Mouse (Mus musculus) stomach, postnatal 0 days (tissue): ENCODE results near the gene Pknox2. TPM values are rescaled to one million over a fixed set of nuclear protein-coding genes. Genes with fewer than 3 reads are reported as not detected.
A peak's percentile ranks its signal among the peaks of the same experiment; 100 is the strongest.

Experiments used
- ATAC-seq: fragments of 200-750 bp; cut with Nextera tagmentation; 2 replicates; pipeline ENCODE4 v1.8.0; 2017; ENCODE audit not compliant: low FRiP score, low TSS enrichment
- DNase-seq: peaks from one replicate; pipeline ENCODE4 v3.0.0-alpha.2; 2016; ENCODE audit warnings: low spot score
- H3K27ac ChIP-seq: fragments of 300-500 bp; sonication (generic); replicated peaks from 2 replicates; pipeline ENCODE4 v1.5.1; 2014; ENCODE audit warnings: mild to moderate bottlenecking, control low read depth
- H3K27me3 ChIP-seq: fragments of 300-500 bp; sonication (generic); 2 replicates; pipeline ENCODE4 v1.6.1; 2014; ENCODE audit warnings: low read length; ENCODE audit not compliant: control insufficient read depth, insufficient read depth
- H3K36me3 ChIP-seq: fragments of 300-500 bp; sonication (generic); 2 replicates; pipeline ENCODE4 v1.6.1; 2014; ENCODE audit warnings: low read length, mixed read lengths; ENCODE audit not compliant: control insufficient read depth, insufficient read depth
- H3K4me1 ChIP-seq: fragments of 300-500 bp; sonication (generic); replicated peaks from 2 replicates; pipeline ENCODE4 v1.6.1; 2014; ENCODE audit warnings: antibody characterized with exemption; ENCODE audit not compliant: control insufficient read depth, insufficient read depth
- H3K4me2 ChIP-seq: fragments of 300-500 bp; sonication (generic); replicated peaks from 2 replicates; pipeline ENCODE4 v1.6.1; 2014; ENCODE audit warnings: low read depth, mild to moderate bottlenecking, control low read depth, moderate library complexity
- H3K4me3 ChIP-seq: fragments of 300-500 bp; sonication (generic); 2 replicates; pipeline ENCODE4 v1.5.1; 2014; ENCODE audit warnings: low read depth, low read length, control low read depth
- H3K9ac ChIP-seq: fragments of 300-500 bp; sonication (generic); 2 replicates; pipeline ENCODE4 v1.6.1; 2014; ENCODE audit warnings: mild to moderate bottlenecking, low read length, control low read depth, mixed read lengths
- H3K9me3 ChIP-seq: fragments of 300-500 bp; sonication (generic); 2 replicates; pipeline ENCODE4 v1.6.1; 2016; ENCODE audit warnings: low read length; ENCODE audit not compliant: control insufficient read depth
- CTCF ChIP-seq: IDR thresholded peaks from 2 replicates; pipeline ENCODE4 v1.5.1; 2016; ENCODE audit warnings: antibody characterized with exemption, low read depth, mild to moderate bottlenecking, moderate library complexity
- EP300 ChIP-seq: optimal IDR thresholded peaks from 2 replicates; pipeline ENCODE3; 2016; ENCODE audit warnings: antibody characterized with exemption
- WGBS: fragments of 180-500 bp; shearing (Covaris S2); extraction: QIAGEN DNeasy Blood & Tissue Kit; methylation state at CpG from one replicate; pipeline ENCODE4 v1.1.7; 2014; 5-methylcytosine and 5-hydroxymethylcytosine counted together
- polyA plus RNA-seq: library from polyadenylated mRNA; unstranded; fragments of >200 nt; fragmentation: Nextera tagmentation; extraction: Ambion mirVana; gene quantifications from 2 replicates; pipeline ENCODE4 v1.2.1, GENCODE M21; 2015

The Pknox2 gene
- polyA plus RNA-seq, 1 experiment from 2014 or later = 2.4 TPM

DNA sequence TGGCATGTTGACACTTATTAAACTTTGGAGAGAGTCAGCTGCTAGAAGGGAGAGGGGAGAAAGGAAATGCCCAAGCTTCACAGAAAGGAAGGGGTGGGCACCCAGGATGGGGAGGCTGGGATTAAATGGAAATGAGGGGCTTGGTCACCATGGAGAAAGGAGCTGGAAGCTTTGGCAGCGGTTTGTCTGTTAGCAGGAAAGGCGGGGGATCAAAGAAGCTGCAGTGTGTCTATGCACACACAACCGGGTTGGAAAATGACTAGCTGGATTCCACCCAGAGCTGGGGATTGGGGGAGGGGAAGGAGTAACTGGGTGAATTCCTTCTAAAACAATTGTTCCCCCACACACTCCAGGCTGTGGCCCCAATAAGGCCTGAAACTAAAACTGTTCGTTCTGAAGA is 31.7 kb upstream of the Pknox2 start:
- no peaks in the 10 kb centered on the region for H3K27me3 ChIP-seq
- no peaks in the 10 kb centered on the region for H3K9me3 ChIP-seq
- ATAC-seq = no peak
- H3K9ac ChIP-seq = no peak overlapping the region
- WGBS = 31% methylated on average over 4 of the region's 4 CpGs
- TF ChIP-seq EP300 = no peak
- no peak for TF ChIP-seq CTCF
- DNase-seq = no peak
- H3K27ac ChIP-seq = no peak overlapping the region
- no peaks in the 10 kb centered on the region for H3K4me1 ChIP-seq
- H3K4me3 ChIP-seq = no peak overlapping the region
- no peak overlapping the region for H3K4me2 ChIP-seq
- H3K36me3 ChIP-seq = no peaks in the 10 kb centered on the region

DNA sequence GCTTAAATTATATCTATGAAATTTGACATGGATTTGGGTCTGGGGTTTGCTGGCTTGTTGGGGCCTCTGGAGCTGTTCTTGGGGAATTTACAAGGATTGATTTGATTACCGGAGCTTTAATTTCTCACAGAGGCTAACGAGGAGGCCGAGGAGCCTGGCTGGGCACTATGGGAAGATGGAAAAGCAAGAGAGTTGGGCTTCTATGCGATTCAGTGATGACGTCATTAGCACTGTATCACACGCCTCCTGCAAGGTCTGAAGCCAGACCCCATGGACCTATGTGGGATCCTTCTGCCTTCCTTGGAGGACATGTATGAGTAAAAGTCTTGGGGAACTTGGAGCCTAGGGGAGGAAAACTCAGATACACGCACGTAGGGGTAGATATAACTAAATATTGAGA is 30.3 kb upstream of the Pknox2 start:
- TF ChIP-seq CTCF (no peak), EP300 (no peak)
- H3K9me3 ChIP-seq = no peaks in the 10 kb centered on the region
- H3K4me1 ChIP-seq = no peaks in the 10 kb centered on the region
- H3K4me2 ChIP-seq = no peak overlapping the region
- no peak overlapping the region for H3K4me3 ChIP-seq
- 69% methylated on average over 8 of the region's 8 CpGs for WGBS
- H3K27me3 ChIP-seq = no peaks in the 10 kb centered on the region
- no peak overlapping the region for H3K27ac ChIP-seq
- no peak for ATAC-seq
- H3K36me3 ChIP-seq = no peaks in the 10 kb centered on the region
- no peak for DNase-seq
- no peak overlapping the region for H3K9ac ChIP-seq

GRCm38 (mm10) chr9:37177107-37177506 is 29.9 kb upstream of the Pknox2 start:
- WGBS = 5% methylated on average over 5 of the region's 5 CpGs
- peak; percentile 50 for DNase-seq

GRCm38 (mm10) chr9:37176002-37176401 is 28.8 kb upstream of the Pknox2 start:
- no peak overlapping the region for H3K4me3 ChIP-seq
- H3K4me2 ChIP-seq = no peak overlapping the region
- no peak for DNase-seq
- H3K4me1 ChIP-seq = no peaks in the 10 kb centered on the region
- 49% methylated on average over 3 of the region's 3 CpGs for WGBS
- TF ChIP-seq EP300 (no peak), CTCF (no peak)
- ATAC-seq = no peak
- no peak overlapping the region for H3K27ac ChIP-seq
- H3K9ac ChIP-seq = no peak overlapping the region
- no peaks in the 10 kb centered on the region for H3K27me3 ChIP-seq
- H3K9me3 ChIP-seq = no peaks in the 10 kb centered on the region
- no peaks in the 10 kb centered on the region for H3K36me3 ChIP-seq

More at GRCm38 (mm10) chr9:37177107-37177506, 29.9 kb upstream of the Pknox2 start:
- Histone ChIP-seq H3K4me2 (no peak overlapping the region), H3K27ac (no peak overlapping the region), H3K9ac (no peak overlapping the region), H3K36me3 (no peaks in the 10 kb centered on the region), H3K4me3 (no peak overlapping the region), H3K4me1 (no peaks in the 10 kb centered on the region), H3K27me3 (no peaks in the 10 kb centered on the region), H3K9me3 (no peaks in the 10 kb centered on the region)
- ATAC-seq = peak; percentile 51; the same call in 1 of the 2 replicates
- TF ChIP-seq CTCF (peak; percentile 91), EP300 (no peak)

GRCm38 (mm10) chr9:37173376-37173775 is 26.2 kb upstream of the Pknox2 start:
- no peak overlapping the region for H3K4me3 ChIP-seq
- DNase-seq = no peak
- 54% methylated on average over 5 of the region's 5 CpGs for WGBS

DNA sequence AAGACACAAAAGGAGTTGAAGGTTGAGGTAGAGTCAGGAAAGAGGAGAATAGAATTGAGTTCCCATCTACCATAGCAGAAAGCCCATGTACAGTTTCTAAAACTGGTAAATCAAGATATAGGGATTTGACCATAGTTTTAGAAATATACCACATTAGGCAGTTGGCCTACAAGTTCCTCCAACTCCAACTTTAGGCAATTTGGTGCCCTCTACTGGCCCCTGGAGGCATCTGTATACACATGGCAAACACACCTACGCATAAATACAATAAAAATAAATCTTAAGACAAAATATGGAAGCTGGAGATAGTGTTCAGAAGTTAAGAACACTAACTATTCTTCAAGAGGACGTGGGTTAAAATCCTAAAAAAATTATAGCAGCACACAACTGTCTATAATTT is 19.7 kb upstream of the Pknox2 start:
- no peak overlapping the region for H3K9ac ChIP-seq
- ATAC-seq (no peak), DNase-seq (no peak)
- H3K4me2 ChIP-seq = no peak overlapping the region
- TF ChIP-seq CTCF (peak; percentile 49), EP300 (no peak)
- H3K27me3 ChIP-seq = no peaks in the 10 kb centered on the region
- H3K27ac ChIP-seq = no peak overlapping the region
- WGBS = 84% methylated on average over 2 of the region's 2 CpGs
- H3K4me3 ChIP-seq = no peak overlapping the region
- H3K9me3 ChIP-seq = no peaks in the 10 kb centered on the region
- no peaks in the 10 kb centered on the region for H3K36me3 ChIP-seq
- no peaks in the 10 kb centered on the region for H3K4me1 ChIP-seq

More at GRCm38 (mm10) chr9:37173376-37173775, 26.2 kb upstream of the Pknox2 start:
- no peak overlapping the region for H3K9ac ChIP-seq
- no peaks in the 10 kb centered on the region for H3K9me3 ChIP-seq
- ATAC-seq = no peak
- no peaks in the 10 kb centered on the region for H3K4me1 ChIP-seq
- no peak for TF ChIP-seq CTCF
- TF ChIP-seq EP300 = no peak
- H3K4me2 ChIP-seq = no peak overlapping the region
- H3K27ac ChIP-seq = no peak overlapping the region
- no peaks in the 10 kb centered on the region for H3K27me3 ChIP-seq
- no peaks in the 10 kb centered on the region for H3K36me3 ChIP-seq
